Mouse (Mus musculus): ENCODE data around the gene Sucnr1.

Sucnr1 gene

GRCm38 (mm10) chr3:60111889-60112646 is 30.4 kb downstream of the Sucnr1 start:
- in situ Hi-C loops (cut with MboI, MseI) = no loop called here

GRCm38 (mm10) chr3:60114571-60114970 is 32.9 kb downstream of the Sucnr1 start:
- in situ Hi-C loops (cut with MboI, MseI) = no loop called here

- in situ Hi-C loops (cut with MboI, MseI) = loop anchor here (10.0 kb wide), 3 partner anchors 363 to 1007 kb away; no protein-coding TSS in a partner anchor
These were observed 39.8 kb downstream of the Sucnr1 start for GRCm38 (mm10) chr3:60121449-60121848.

DNA sequence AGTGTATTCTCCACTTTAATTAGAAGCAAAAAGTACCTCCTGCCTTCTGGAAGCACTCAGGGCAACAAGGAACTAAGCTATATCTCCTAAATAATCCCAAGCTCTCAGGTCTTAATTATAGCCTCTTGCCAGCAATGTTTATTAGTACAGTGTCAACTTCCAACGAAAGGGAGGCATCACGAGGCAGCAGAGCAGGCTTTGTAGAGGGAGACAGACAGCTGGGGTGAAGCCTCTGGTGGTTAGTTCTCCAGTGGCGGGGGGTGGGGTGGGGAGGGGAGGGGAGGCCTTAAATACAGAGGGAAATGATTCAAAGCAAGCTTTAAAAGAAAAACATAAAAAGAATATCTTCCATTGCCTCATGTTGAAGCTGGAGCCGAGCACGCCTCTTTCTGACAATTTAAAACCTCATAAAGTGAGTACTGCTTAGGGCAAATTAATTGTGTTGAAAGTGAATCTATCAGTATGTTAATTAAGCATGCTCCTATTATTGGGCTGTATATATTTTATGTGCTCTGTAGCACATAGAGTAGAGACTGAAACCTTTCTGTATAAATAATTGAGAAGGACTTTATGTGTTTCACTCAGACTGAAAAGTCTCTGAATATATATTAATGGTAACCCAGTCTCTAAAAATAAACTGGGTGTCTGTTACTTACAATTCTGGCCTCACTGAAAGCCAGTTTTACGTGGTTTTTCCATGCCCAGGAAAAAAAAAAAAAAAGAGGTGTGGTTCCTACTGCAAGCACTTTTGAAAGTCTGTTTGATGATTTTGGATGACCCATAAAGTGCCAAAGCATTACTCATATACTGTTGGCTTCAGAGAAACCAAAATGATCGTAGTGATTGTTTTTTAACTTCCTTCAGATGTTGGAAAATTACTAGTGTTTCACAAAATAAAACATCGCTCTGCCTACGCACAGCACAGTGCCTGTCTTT is 42.5 kb downstream of the Sucnr1 start:
- in situ Hi-C loops (cut with MboI, MseI) = loop anchor here (10.0 kb wide), 3 partner anchors 361 to 1009 kb away; no protein-coding TSS in a partner anchor

- in situ Hi-C loops (cut with MboI, MseI) = loop anchor here (10.0 kb wide), 3 partner anchors 358 to 1012 kb away; no protein-coding TSS in a partner anchor
These were observed 44.9 kb downstream of the Sucnr1 start for GRCm38 (mm10) chr3:60126564-60126963.

- in situ Hi-C loops (cut with MboI, MseI) = loop anchor here (10.0 kb wide), 3 partner anchors 357 to 1013 kb away; no protein-coding TSS in a partner anchor
These were observed 46.6 kb downstream of the Sucnr1 start for GRCm38 (mm10) chr3:60128282-60128681.

DNA sequence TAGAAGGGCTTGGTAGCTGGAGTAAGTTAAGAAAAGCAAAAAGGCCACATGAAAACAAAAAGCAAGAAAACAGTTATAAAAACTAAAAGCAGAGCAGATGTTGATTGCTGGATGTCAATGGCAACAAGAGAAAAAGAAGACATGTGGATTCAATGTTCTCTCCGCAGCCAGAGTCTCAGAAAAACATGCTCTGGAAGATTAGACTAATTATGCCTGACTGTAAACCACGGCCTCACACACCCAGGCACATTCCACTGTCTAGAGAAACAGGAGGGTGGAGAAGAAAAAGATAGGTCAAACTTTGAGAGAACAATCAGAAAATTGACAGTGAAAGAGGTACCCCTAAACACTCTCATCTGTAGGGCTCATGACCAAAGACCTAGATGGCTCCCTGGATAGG is 54.1 kb downstream of the Sucnr1 start:
- in situ Hi-C loops (cut with MboI, MseI) = no loop called here

Data from T-helper 1 cell (primary cell).